Mouse (Mus musculus): ENCODE measurements around the gene Klf15. TPM values are rescaled to one million over a fixed set of nuclear protein-coding genes. Genes with fewer than 3 reads are reported as not detected.

Klf15 gene
- polyA plus RNA-seq, 2 experiments, result 7.6 to 9.9 TPM

GRCm38 (mm10) chr6:90519375-90519774 is 57.0 kb downstream of the Klf15 start:
- DNase-seq (ENCODE audit: low read depth in 3 of 3, low spot score in 3 of 3) (no peak), ATAC-seq (ENCODE audit: insufficient read depth) (no peak)
- no peaks in the 10 kb centered on the region for H3K36me3 ChIP-seq (replicated peaks; ENCODE audit: control insufficient read depth, insufficient read depth, low read depth)
- no peak overlapping the region for H3K27ac ChIP-seq
- no peak overlapping the region for H3K4me3 ChIP-seq (ENCODE audit: insufficient read depth in 1 of 2, low read depth in 2 of 2, low read length in 2 of 2)
- TF ChIP-seq EP300 (IDR thresholded peaks at IDR 0.05; ENCODE audit: low read depth), result no peak
- TF ChIP-seq CTCF (IDR thresholded peaks at IDR 0.05; ENCODE audit: low read depth), result no peak
- no peaks in the 10 kb centered on the region for H3K9me3 ChIP-seq (ENCODE audit: control insufficient read depth, low read length)
- 0 out of 4 replicates have a peak, but pooled peaks cover 0 to 1% of the 10 kb centered on the region in 2 experiments for H3K4me1 ChIP-seq (replicated peaks; ENCODE audit: control insufficient read depth in 2 of 2, insufficient read depth in 2 of 2, low read length in 1 of 2)
- H3K4me2 ChIP-seq (ENCODE audit: low read depth), result no peak overlapping the region
- WGBS (ENCODE audit: insufficient replicate concordance), result 30% methylated on average over 5 of the region's 5 CpGs
- no peaks in the 10 kb centered on the region for H3K27me3 ChIP-seq (ENCODE audit: control insufficient read depth, insufficient read depth, low read length)
- H3K9ac ChIP-seq (replicated peaks), result no peak overlapping the region

Other genes with a start within 250 kb of the Klf15 start
- not detected in 2 replicates for gene Vmn1r53, start 238.1 kb upstream of the Klf15 start, polyA plus RNA-seq (2012; rRNA removed)
- not detected in 2 replicates for gene Vmn1r53, start 238.1 kb upstream of the Klf15 start, polyA plus RNA-seq (2014; fragmentation: Nextera tagmentation; extraction: Ambion mirVana)
- gene Vmn1r54, start 216.3 kb upstream of the Klf15 start, polyA plus RNA-seq (2012; rRNA removed), result not detected in 2 replicates
- not detected in 2 replicates for gene Vmn1r54, start 216.3 kb upstream of the Klf15 start, polyA plus RNA-seq (2014; fragmentation: Nextera tagmentation; extraction: Ambion mirVana)
- gene BC048671, start 161.4 kb upstream of the Klf15 start, polyA plus RNA-seq (2012; rRNA removed), result not detected in 2 replicates
- gene BC048671, start 161.4 kb upstream of the Klf15 start, polyA plus RNA-seq (2014; fragmentation: Nextera tagmentation; extraction: Ambion mirVana), result not detected in 2 replicates
- 9.0 and 9.1 TPM in 2 replicates for gene Chst13, start 137.4 kb upstream of the Klf15 start, polyA plus RNA-seq (2012; rRNA removed)
- 14.3 and 14.6 TPM in 2 replicates for gene Chst13, start 137.4 kb upstream of the Klf15 start, polyA plus RNA-seq (2014; fragmentation: Nextera tagmentation; extraction: Ambion mirVana)
- gene Uroc1, start 129.3 kb upstream of the Klf15 start, polyA plus RNA-seq (2012; rRNA removed), result 14.6 and 17.5 TPM in 2 replicates
- 9.6 and 11.5 TPM in 2 replicates for gene Uroc1, start 129.3 kb upstream of the Klf15 start, polyA plus RNA-seq (2014; fragmentation: Nextera tagmentation; extraction: Ambion mirVana)
- gene Zxdc, start 93.1 kb upstream of the Klf15 start, polyA plus RNA-seq (2012; rRNA removed), result 3.0 and 3.3 TPM in 2 replicates
- gene Zxdc, start 93.1 kb upstream of the Klf15 start, polyA plus RNA-seq (2014; fragmentation: Nextera tagmentation; extraction: Ambion mirVana), result 3.0 and 3.9 TPM in 2 replicates
- gene Cfap100, start 33.8 kb upstream of the Klf15 start, polyA plus RNA-seq (2012; rRNA removed), result 0.01 and 0.18 TPM in 2 replicates
- gene Cfap100, start 33.8 kb upstream of the Klf15 start, polyA plus RNA-seq (2014; fragmentation: Nextera tagmentation; extraction: Ambion mirVana), result 0.06 TPM in 1 of 2 replicates, not detected in the other
- gene Aldh1l1, start 23.9 kb downstream of the Klf15 start, polyA plus RNA-seq (2012; rRNA removed), result 8.4 and 9.2 TPM in 2 replicates
- 10.6 and 12.5 TPM in 2 replicates for gene Aldh1l1, start 23.9 kb downstream of the Klf15 start, polyA plus RNA-seq (2014; fragmentation: Nextera tagmentation; extraction: Ambion mirVana)
- 23.5 and 25.3 TPM in 2 replicates for gene Slc41a3, start 142.1 kb downstream of the Klf15 start, polyA plus RNA-seq (2012; rRNA removed)
- gene Slc41a3, start 142.1 kb downstream of the Klf15 start, polyA plus RNA-seq (2014; fragmentation: Nextera tagmentation; extraction: Ambion mirVana), result 27.6 and 30.6 TPM in 2 replicates

Measured in liver, embryonic 14.5 days (tissue).